8 mouse cellular contexts compared by ENCODE assay signal in genomic region chr4:107801366-107802184, GRCm38 (mm10). TPM values are rescaled to one million over a fixed set of nuclear protein-coding genes. Genes with fewer than 3 reads are reported as not detected.
DNase-seq lines count a peak whose midpoint lies in the region; ATAC-seq and TF ChIP-seq lines count a peak whose summit lies in the region.

No protein-coding gene starts in this region.

- peak overlapping the region; percentile 59 for H3K9ac ChIP-seq in lung, embryonic 14.5 days

- TF ChIP-seq POLR2A in olfactory bulb, adult 2 months (IDR thresholded peaks at IDR 0.05; ENCODE audit: insufficient read depth, low read depth, low read length) = no peak; the same call in none of the 2 replicates

- WGBS in forebrain, embryonic 10.5 days = under 1% methylated on average over 41 of the region's 41 CpGs
- WGBS in lung, embryonic 14.5 days = 1% methylated on average over 34 of the region's 41 CpGs
- WGBS in olfactory bulb, adult 2 months = 5% methylated on average over 41 of the region's 41 CpGs

- H3K9me3 ChIP-seq in forebrain, embryonic 10.5 days = no peaks in the 10 kb centered on the region
- no peaks in the 10 kb centered on the region for H3K9me3 ChIP-seq in lung, embryonic 14.5 days (ENCODE audit: low read depth, low read length)

- intact Hi-C loops in heart, postnatal 10 days (cut with DNase I) = loop anchor here (5.0 kb wide), 1 partner anchor 64 kb away; no protein-coding TSS in a partner anchor

- peak overlapping the region; percentile 94 for H3K27ac ChIP-seq in forebrain, embryonic 10.5 days
- peak overlapping the region; percentile 96 for H3K27ac ChIP-seq in layer of hippocampus, adult 2 months
- no peak overlapping the region for H3K27ac ChIP-seq in lung, embryonic 14.5 days (ENCODE audit: low read depth)
- peak overlapping the region; percentile 91 for H3K27ac ChIP-seq in olfactory bulb, adult 2 months (ENCODE audit: insufficient read depth, low read depth, low read length)

- peaks cover 53% of the 10 kb centered on the region for H3K4me1 ChIP-seq in forebrain, embryonic 10.5 days
- peaks cover 9% of the 10 kb centered on the region for H3K4me1 ChIP-seq in lung, embryonic 14.5 days (ENCODE audit: insufficient read depth)
- peaks cover 32% of the 10 kb centered on the region for H3K4me1 ChIP-seq in olfactory bulb, adult 2 months (ENCODE audit: control insufficient read depth, insufficient read depth, low read length)

- H3K4me3 ChIP-seq in forebrain, embryonic 10.5 days = peak overlapping the region; percentile 87
- peak overlapping the region; percentile 73 for H3K4me3 ChIP-seq in layer of hippocampus, adult 2 months
- H3K4me3 ChIP-seq in lung, embryonic 14.5 days (ENCODE audit: low read depth, low read length) = peak overlapping the region; percentile 63
- H3K4me3 ChIP-seq in olfactory bulb, adult 2 months (ENCODE audit: insufficient read depth, low read depth, low read length) = peak overlapping the region; percentile 82

- H3K4me2 ChIP-seq in lung, embryonic 14.5 days = peak overlapping the region; percentile 100

- peak; percentile 42 to 47 for DNase-seq in CD8-positive naive resting alpha-beta T cell, adult 2 months (ENCODE audit: low read depth in 2 of 2, low spot score in 2 of 2)
- peak; percentile 64 for DNase-seq in c-Kit-negative CD71-positive TER-119-positive erythroid progenitor cells, embryonic 14.5 days (ENCODE audit: low read depth, low spot score)
- DNase-seq in forebrain, embryonic 10.5 days (ENCODE audit: extremely low spot score, low spot score) = peak; percentile 77
- DNase-seq in heart, postnatal 10 days = peak; percentile 68 to 75
- DNase-seq in layer of hippocampus, adult 2 months (ENCODE audit: low spot score in 2 of 2) = peak in 1 of 2 experiments; percentile 82
- peak; percentile 81 for DNase-seq in lung, embryonic 14.5 days
- peak; percentile 69 for DNase-seq in thymus, postnatal 0 days (ENCODE audit: low spot score)

- 0 out of 2 replicates have a peak, but pooled peaks cover 16% of the 10 kb centered on the region for H3K27me3 ChIP-seq in forebrain, embryonic 10.5 days (ENCODE audit: poor library complexity, severe bottlenecking)
- peaks cover 37% of the 10 kb centered on the region for H3K27me3 ChIP-seq in lung, embryonic 14.5 days (ENCODE audit: insufficient read depth, low read length)

- ATAC-seq in lung, embryonic 14.5 days (ENCODE audit: insufficient read depth) = peak; percentile 61

- peak; percentile 49 for TF ChIP-seq CTCF in layer of hippocampus, adult 2 months (conservative IDR thresholded peaks at IDR 0.05)
- peak; percentile 36 for TF ChIP-seq CTCF in lung, embryonic 14.5 days (IDR thresholded peaks at IDR 0.05; ENCODE audit: low read depth)
- TF ChIP-seq CTCF in olfactory bulb, adult 2 months (IDR thresholded peaks at IDR 0.05; ENCODE audit: insufficient read depth, low read depth, low read length) = peak; percentile 21; the same call in 1 of the 2 replicates

- H3K36me3 ChIP-seq in forebrain, embryonic 10.5 days (replicated peaks) = peaks cover 25% of the 10 kb centered on the region
- H3K36me3 ChIP-seq in lung, embryonic 14.5 days (ENCODE audit: insufficient read depth) = no peaks in the 10 kb centered on the region

RNA-seq across cellular contexts. Expression of gene Lrp8, which starts 0.5 kb away (rescaled TPM):
- polyA plus RNA-seq in forebrain, embryonic 10.5 days (2016; fragmentation: Nextera tagmentation; extraction: Ambion mirVana) = 11.2 and 11.3 TPM in 2 replicates
- 1 to 10 TPM in 1 of 2 experiments, under 1 TPM in 1; 0.67 to 1.1 TPM for total RNA-seq in heart, postnatal 10 days (2021)
- total RNA-seq in layer of hippocampus, adult 2 months (2021) = 10 to 100 TPM; 84.3 to 98.5 TPM
- polyA plus RNA-seq in lung, embryonic 14.5 days (2014; fragmentation: Nextera tagmentation; extraction: Ambion mirVana) = 1.2 and 1.9 TPM in 2 replicates
- polyA plus RNA-seq in olfactory bulb, adult 2 months (2012; ENCODE audit: insufficient read depth, insufficient read length, low replicate concordance, missing spikeins) = not detected in 2 replicates
- polyA plus RNA-seq in thymus, postnatal 0 days (2015; fragmentation: Nextera tagmentation; extraction: Ambion mirVana) = 5.0 and 5.2 TPM in 2 replicates
